In genomic region chr19:5411961-5412360, GRCm38 (mm10) we compare ENCODE assay signal across 37 mouse cellular contexts. TPM values are rescaled to one million over a fixed set of nuclear protein-coding genes. Genes with fewer than 3 reads are reported as not detected.
DNase-seq lines count a peak whose midpoint lies in the region; TF ChIP-seq lines count a peak whose summit lies in the region.
"Had no signal": no experiment of that assay in that cellular context is flagged by ENCODE, and none has a peak within 500 bp of the region (broad histone marks: within the 10 kb centered on the region; RNA-seq: fewer than 3 reads in every experiment).

No protein-coding gene starts in this region.

- WGBS in heart, adult 2 months, result 42% methylated on average over 5 of the region's 5 CpGs
- WGBS in heart, embryonic 10.5 days, result 73% methylated on average over 5 of the region's 5 CpGs
- WGBS in embryonic facial prominence, embryonic 10.5 days, result 70% methylated on average over 5 of the region's 5 CpGs

- 0 out of 2 replicates have a peak overlapping the region, but pooled peaks have one; percentile 1 for H3K9ac ChIP-seq in heart, adult 2 months (ENCODE audit: low read depth, low read length)
- H3K9ac ChIP-seq: embryonic facial prominence, embryonic 13.5 days; forebrain, embryonic 15.5 days; heart, embryonic 15.5 days; hindbrain, embryonic 12.5 days; intestine, embryonic 15.5 days; liver, embryonic 15.5 days; lung, embryonic 15.5 days; midbrain, embryonic 12.5 days; neural tube, embryonic 15.5 days; stomach, embryonic 15.5 days had no signal

- H3K79me2 ChIP-seq in heart, adult 2 months (replicated peaks; ENCODE audit: control insufficient read depth, insufficient read depth, low read length), result no peaks in the 10 kb centered on the region

- TF ChIP-seq EP300 in heart, adult 2 months (IDR thresholded peaks at IDR 0.05; ENCODE audit: insufficient read depth, low read depth, low read length), result 0 out of 2 replicates have a peak, but pooled peaks have one; percentile 7

- intact Hi-C loops in heart, adult 2 months (cut with DNase I), result no loop called here

- no peak overlapping the region for H3K4me3 ChIP-seq in heart, adult 2 months
- no peak overlapping the region for H3K4me3 ChIP-seq in heart, embryonic 10.5 days
- 0 out of 2 replicates have a peak overlapping the region, but pooled peaks have one; percentile 11 for H3K4me3 ChIP-seq in embryonic facial prominence, embryonic 10.5 days
- H3K4me3 ChIP-seq: embryonic facial prominence, embryonic 13.5 days; forebrain, embryonic 10.5 days; forebrain, embryonic 15.5 days; heart, embryonic 15.5 days; hindbrain, embryonic 12.5 days; intestine, embryonic 15.5 days; liver, embryonic 15.5 days; lung, embryonic 15.5 days; midbrain, embryonic 12.5 days; neural tube, embryonic 15.5 days; stomach, embryonic 15.5 days had no signal

- no peak; the same call in 1 of the 2 replicates for TF ChIP-seq POLR2A in heart, adult 2 months (IDR thresholded peaks at IDR 0.05; ENCODE audit: insufficient read depth, low read depth, low read length)

- H3K9me3 ChIP-seq in heart, embryonic 10.5 days, result no peaks in the 10 kb centered on the region
- H3K9me3 ChIP-seq in embryonic facial prominence, embryonic 10.5 days, result no peaks in the 10 kb centered on the region
- H3K9me3 ChIP-seq: embryonic facial prominence, embryonic 13.5 days; forebrain, embryonic 10.5 days; forebrain, embryonic 15.5 days; G1E; heart, embryonic 15.5 days; hindbrain, embryonic 12.5 days; intestine, embryonic 15.5 days; liver, embryonic 15.5 days; lung, embryonic 15.5 days; midbrain, embryonic 12.5 days; neural tube, embryonic 15.5 days; stomach, embryonic 15.5 days had no signal

- peaks cover 4% of the 10 kb centered on the region; the same call in 1 of the 2 replicates for H3K36me3 ChIP-seq in heart, adult 2 months (ENCODE audit: control insufficient read depth, insufficient read depth, low read length)
- H3K36me3 ChIP-seq in heart, embryonic 10.5 days, result 0 out of 2 replicates have a peak, but pooled peaks cover 4% of the 10 kb centered on the region
- peaks cover 8% of the 10 kb centered on the region for H3K36me3 ChIP-seq in embryonic facial prominence, embryonic 10.5 days (replicated peaks)
- H3K36me3 ChIP-seq: embryonic facial prominence, embryonic 13.5 days; forebrain, embryonic 10.5 days; forebrain, embryonic 15.5 days; heart, embryonic 15.5 days; hindbrain, embryonic 12.5 days; intestine, embryonic 15.5 days; lung, embryonic 15.5 days; midbrain, embryonic 12.5 days; neural tube, embryonic 15.5 days; stomach, embryonic 15.5 days had no signal

- H3K4me1 ChIP-seq in heart, adult 2 months (ENCODE audit: control insufficient read depth, insufficient read depth, low read length), result peaks cover 27% of the 10 kb centered on the region
- H3K4me1 ChIP-seq in heart, embryonic 10.5 days, result peaks cover 30% of the 10 kb centered on the region
- peaks cover 22% of the 10 kb centered on the region for H3K4me1 ChIP-seq in embryonic facial prominence, embryonic 10.5 days

- DNase-seq in gastrocnemius, adult 18-20 months (ENCODE audit: low spot score), result peak; percentile 78
- no peak for DNase-seq in gastrocnemius, postnatal 4 days (ENCODE audit: low spot score in 2 of 2)
- DNase-seq in heart, adult 2 months, result peak in 1 of 2 experiments; percentile 48
- DNase-seq in heart, embryonic 10.5 days (ENCODE audit: low spot score), result no peak
- DNase-seq in embryonic facial prominence, embryonic 10.5 days (ENCODE audit: low spot score), result no peak
- DNase-seq in skeletal muscle tissue, adult 2 months (ENCODE audit: low read depth, low spot score), result peak; percentile 82
- no peak for DNase-seq in layer of hippocampus, postnatal 10 days (ENCODE audit: low spot score in 2 of 2)
- DNase-seq: adrenal gland, postnatal 10 days; cerebellum, adult 11 months; cerebellum, adult 9-11 months; embryo, embryonic 11 days; kidney, adult 8-10 months; kidney, postnatal 4 days; layer of hippocampus, postnatal 36 days; left cerebral cortex, postnatal 4 days; retina, postnatal 1 day; right cerebral cortex, postnatal 14 days; thymus, postnatal 14 days had no signal

- TF ChIP-seq CTCF in heart, adult 2 months (IDR thresholded peaks at IDR 0.05), result no peak

- H3K27me3 ChIP-seq in heart, adult 2 months (ENCODE audit: control insufficient read depth, insufficient read depth, low read length), result no peaks in the 10 kb centered on the region
- no peaks in the 10 kb centered on the region for H3K27me3 ChIP-seq in heart, embryonic 10.5 days (ENCODE audit: insufficient read depth, poor library complexity, severe bottlenecking)
- H3K27me3 ChIP-seq in embryonic facial prominence, embryonic 10.5 days (replicated peaks; ENCODE audit: low read depth, poor library complexity, severe bottlenecking), result no peaks in the 10 kb centered on the region
- H3K27me3 ChIP-seq: embryonic facial prominence, embryonic 13.5 days; forebrain, embryonic 15.5 days; heart, embryonic 15.5 days; hindbrain, embryonic 12.5 days; intestine, embryonic 15.5 days; liver, embryonic 15.5 days; lung, embryonic 15.5 days; midbrain, embryonic 12.5 days; neural tube, embryonic 15.5 days; stomach, embryonic 15.5 days had no signal

- peak overlapping the region; percentile 53 for H3K27ac ChIP-seq in heart, adult 2 months
- no peak overlapping the region for H3K27ac ChIP-seq in heart, embryonic 10.5 days
- H3K27ac ChIP-seq in embryonic facial prominence, embryonic 10.5 days (replicated peaks), result no peak overlapping the region
- H3K27ac ChIP-seq: embryonic facial prominence, embryonic 13.5 days; forebrain, embryonic 10.5 days; forebrain, embryonic 15.5 days; heart, embryonic 15.5 days; hindbrain, embryonic 12.5 days; hindbrain, postnatal 0 days; intestine, embryonic 15.5 days; kidney, postnatal 0 days; liver, embryonic 15.5 days; lung, embryonic 15.5 days; midbrain, embryonic 12.5 days; neural tube, embryonic 15.5 days; stomach, embryonic 15.5 days had no signal

RNA-seq across cellular contexts. Expression of gene Tsga10ip, which starts 9.6 kb away (rescaled TPM):
- total RNA-seq in gastrocnemius, adult 18-20 months (2021), result 1 to 10 TPM; 1.2 to 1.3 TPM
- not detected for total RNA-seq in gastrocnemius, postnatal 4 days (2021)
- under 1 TPM; 0.39 to 0.52 TPM for total RNA-seq in heart, adult 2 months (2021)
- polyA plus RNA-seq in heart, adult 2 months (2012; rRNA removed), result 0.08 TPM in 1 of 2 replicates, not detected in the other
- polyA plus RNA-seq in heart, embryonic 10.5 days (2016; fragmentation: Nextera tagmentation; extraction: Ambion mirVana), result 1.2 and 1.8 TPM in 2 replicates
- 0.28 and 0.72 TPM in 2 replicates for polyA plus RNA-seq in embryonic facial prominence, embryonic 10.5 days (2016; fragmentation: Nextera tagmentation; extraction: Ambion mirVana)
- under 1 TPM in 1 of 2 experiments, not detected in 1; 0.85 TPM for total RNA-seq in layer of hippocampus, postnatal 10 days (2021)
- total RNA-seq: adrenal gland, postnatal 10 days; hindbrain, postnatal 0 days; layer of hippocampus, postnatal 36 days; left cerebral cortex, postnatal 4 days; liver, adult 2 months; megakaryocyte, adult 5-6 weeks had no signal
- polyA plus RNA-seq: embryonic facial prominence, embryonic 13.5 days; forebrain, embryonic 10.5 days; forebrain, embryonic 15.5 days; hindbrain, postnatal 0 days; liver, adult 2 months; liver, embryonic 15.5 days; neural tube, embryonic 15.5 days; urinary bladder, adult 2 months had no signal

RNA-seq across cellular contexts. Expression of gene Drap1, which starts 12.8 kb away (rescaled TPM):
- total RNA-seq in gastrocnemius, adult 18-20 months (2021), result 100 to 1,000 TPM; 587 to 651 TPM
- total RNA-seq in gastrocnemius, postnatal 4 days (2021), result 100 to 1,000 TPM; 344 to 358 TPM
- 100 to 1,000 TPM; 278 to 344 TPM for total RNA-seq in heart, adult 2 months (2021)
- polyA plus RNA-seq in heart, adult 2 months (2012; rRNA removed), result 175 and 189 TPM in 2 replicates
- polyA plus RNA-seq in heart, embryonic 10.5 days (2016; fragmentation: Nextera tagmentation; extraction: Ambion mirVana), result 173 and 209 TPM in 2 replicates
- 222 and 242 TPM in 2 replicates for polyA plus RNA-seq in embryonic facial prominence, embryonic 10.5 days (2016; fragmentation: Nextera tagmentation; extraction: Ambion mirVana)
- total RNA-seq in layer of hippocampus, postnatal 10 days (2021), result 100 to 1,000 TPM; 234 to 244 TPM

RNA-seq across cellular contexts. Expression of gene AI837181, which starts 13.0 kb away (rescaled TPM):
- total RNA-seq in gastrocnemius, adult 18-20 months (2021), result 10 to 100 TPM; 32.9 to 36.2 TPM
- 10 to 100 TPM; 52.0 to 55.7 TPM for total RNA-seq in gastrocnemius, postnatal 4 days (2021)
- total RNA-seq in heart, adult 2 months (2021), result 10 to 100 TPM; 32.9 TPM
- polyA plus RNA-seq in heart, adult 2 months (2012; rRNA removed), result 55.4 and 59.5 TPM in 2 replicates
- 39.3 and 49.1 TPM in 2 replicates for polyA plus RNA-seq in heart, embryonic 10.5 days (2016; fragmentation: Nextera tagmentation; extraction: Ambion mirVana)
- polyA plus RNA-seq in embryonic facial prominence, embryonic 10.5 days (2016; fragmentation: Nextera tagmentation; extraction: Ambion mirVana), result 49.5 and 55.0 TPM in 2 replicates
- 10 to 100 TPM; 55.7 to 57.5 TPM for total RNA-seq in layer of hippocampus, postnatal 10 days (2021)

RNA-seq across cellular contexts. Expression of gene Sart1, which starts 23.5 kb away (rescaled TPM):
- 10 to 100 TPM; 36.5 to 38.8 TPM for total RNA-seq in gastrocnemius, adult 18-20 months (2021)
- 10 to 100 TPM; 53.3 to 56.8 TPM for total RNA-seq in gastrocnemius, postnatal 4 days (2021)
- total RNA-seq in heart, adult 2 months (2021), result 10 to 100 TPM; 47.3 to 51.8 TPM
- polyA plus RNA-seq in heart, adult 2 months (2012; rRNA removed), result 10.6 and 22.1 TPM in 2 replicates
- 52.7 and 88.8 TPM in 2 replicates for polyA plus RNA-seq in heart, embryonic 10.5 days (2016; fragmentation: Nextera tagmentation; extraction: Ambion mirVana)
- 89.4 and 96.6 TPM in 2 replicates for polyA plus RNA-seq in embryonic facial prominence, embryonic 10.5 days (2016; fragmentation: Nextera tagmentation; extraction: Ambion mirVana)
- total RNA-seq in layer of hippocampus, postnatal 10 days (2021), result 10 to 100 TPM; 84.3 to 95.6 TPM

RNA-seq across cellular contexts. Expression of gene Fosl1, which starts 35.4 kb away (rescaled TPM):
- under 1 TPM; 0.17 to 0.34 TPM for total RNA-seq in gastrocnemius, adult 18-20 months (2021)
- total RNA-seq in gastrocnemius, postnatal 4 days (2021), result not detected
- total RNA-seq in heart, adult 2 months (2021), result not detected
- 0.12 TPM in 1 of 2 replicates, not detected in the other for polyA plus RNA-seq in heart, adult 2 months (2012; rRNA removed)
- polyA plus RNA-seq in heart, embryonic 10.5 days (2016; fragmentation: Nextera tagmentation; extraction: Ambion mirVana), result 0.34 and 0.49 TPM in 2 replicates
- polyA plus RNA-seq in embryonic facial prominence, embryonic 10.5 days (2016; fragmentation: Nextera tagmentation; extraction: Ambion mirVana), result not detected in 2 replicates
- not detected for total RNA-seq in layer of hippocampus, postnatal 10 days (2021)
- total RNA-seq: heart, adult 18-20 months; heart, postnatal 25 days; hindbrain, postnatal 0 days; layer of hippocampus, postnatal 36 days; left cerebral cortex, postnatal 4 days; liver, adult 2 months had no signal
- polyA plus RNA-seq: embryonic facial prominence, embryonic 13.5 days; forebrain, embryonic 10.5 days; forebrain, embryonic 15.5 days; heart, embryonic 15.5 days; hindbrain, embryonic 12.5 days; hindbrain, postnatal 0 days; intestine, embryonic 15.5 days; kidney, postnatal 0 days; liver, adult 2 months; liver, embryonic 15.5 days; lung, embryonic 15.5 days; midbrain, embryonic 12.5 days; neural tube, embryonic 15.5 days; stomach, embryonic 15.5 days; urinary bladder, adult 2 months had no signal

Comparison
In these comparisons a context has a peak if more than half of its experiments do, and no peak if none do; other contexts are left out.
1. DNase-seq: peak in gastrocnemius, adult 18-20 months (single experiment) and skeletal muscle tissue, adult 2 months (single experiment); none in gastrocnemius, postnatal 4 days (0 of 2), heart, embryonic 10.5 days (single experiment), embryonic facial prominence, embryonic 10.5 days (single experiment) and layer of hippocampus, postnatal 10 days (0 of 2).